Mouse (Mus musculus): ENCODE measurements around the gene Kdm4d. TPM values are rescaled to one million over a fixed set of nuclear protein-coding genes. Genes with fewer than 3 reads are reported as not detected.
A peak's percentile ranks its signal among the peaks of the same experiment; 100 is the strongest.

Kdm4d gene
- 0.02 and 0.04 TPM in 2 replicates for polyA plus RNA-seq (2012; rRNA removed)
- 0.05 TPM in 1 of 2 replicates, not detected in the other for polyA plus RNA-seq (2014; fragmentation: Nextera tagmentation; extraction: Ambion mirVana)

GRCm38 (mm10) chr9:14500023-14500915 is at the start of gene Kdm4d, which contains the start of gene Cwc15:
Gene Kdm4d (minus strand): TSS chr9:14500482.
Gene Cwc15 (plus strand): TSS chr9:14500617.
- Histone ChIP-seq H3K36me3 (replicated peaks; ENCODE audit: control insufficient read depth, insufficient read depth, low read depth) (peaks cover 23% of the 10 kb centered on the region), H3K27ac (no peak within 1 kb of the TSS), H3K9me3 (ENCODE audit: control insufficient read depth, low read length) (no peaks in the 10 kb centered on the region), H3K4me1 (replicated peaks; ENCODE audit: control insufficient read depth in 2 of 2, insufficient read depth in 2 of 2, low read length in 1 of 2) (peaks cover 2 to 12% of the 10 kb centered on the region in 2 experiments; a peak in 3 of 4 replicates), H3K27me3 (ENCODE audit: control insufficient read depth, insufficient read depth, low read length) (no peaks in the 10 kb centered on the region), H3K4me3 (ENCODE audit: insufficient read depth in 1 of 2, low read depth in 2 of 2, low read length in 2 of 2) (peak within 1 kb of the TSS; percentile 92 to 96), H3K4me2 (ENCODE audit: low read depth) (peak within 1 kb of the TSS; percentile 79), H3K9ac (replicated peaks) (peak within 1 kb of the TSS; percentile 86)
- no peak for TF ChIP-seq CTCF (IDR thresholded peaks at IDR 0.05; ENCODE audit: low read depth)
- no peak for TF ChIP-seq EP300 (IDR thresholded peaks at IDR 0.05; ENCODE audit: low read depth)
- 1% methylated on average over 59 of the region's 59 CpGs for WGBS (ENCODE audit: insufficient replicate concordance)
- ATAC-seq (ENCODE audit: insufficient read depth) (peak; percentile 97), DNase-seq (ENCODE audit: low read depth in 3 of 3, low spot score in 3 of 3) (peak; percentile 97 to 98 (median 98))

GRCm38 (mm10) chr9:14548366-14548761 is 48.1 kb upstream of the Kdm4d start:
- Histone ChIP-seq H3K9ac (replicated peaks) (no peak overlapping the region), H3K36me3 (replicated peaks; ENCODE audit: control insufficient read depth, insufficient read depth, low read depth) (no peaks in the 10 kb centered on the region), H3K4me2 (ENCODE audit: low read depth) (no peak overlapping the region), H3K27me3 (ENCODE audit: control insufficient read depth, insufficient read depth, low read length) (no peaks in the 10 kb centered on the region), H3K9me3 (ENCODE audit: control insufficient read depth, low read length) (no peaks in the 10 kb centered on the region), H3K4me3 (ENCODE audit: insufficient read depth in 1 of 2, low read depth in 2 of 2, low read length in 2 of 2) (no peak overlapping the region), H3K4me1 (replicated peaks; ENCODE audit: control insufficient read depth in 2 of 2, insufficient read depth in 2 of 2, low read length in 1 of 2) (no peaks in the 10 kb centered on the region), H3K27ac (no peak overlapping the region)
- 58% methylated on average over 11 of the region's 11 CpGs for WGBS (ENCODE audit: insufficient replicate concordance)
- no peak for DNase-seq (ENCODE audit: low read depth in 3 of 3, low spot score in 3 of 3)
- ATAC-seq (ENCODE audit: insufficient read depth): no peak
- no peak for TF ChIP-seq EP300 (IDR thresholded peaks at IDR 0.05; ENCODE audit: low read depth)
- no peak for TF ChIP-seq CTCF (IDR thresholded peaks at IDR 0.05; ENCODE audit: low read depth)

GRCm38 (mm10) chr9:14547584-14548365 is 47.5 kb upstream of the Kdm4d start:
- H3K27ac ChIP-seq: no peak overlapping the region
- H3K4me1 ChIP-seq (replicated peaks; ENCODE audit: control insufficient read depth in 2 of 2, insufficient read depth in 2 of 2, low read length in 1 of 2): no peaks in the 10 kb centered on the region
- H3K4me2 ChIP-seq (ENCODE audit: low read depth): no peak overlapping the region
- H3K27me3 ChIP-seq (ENCODE audit: control insufficient read depth, insufficient read depth, low read length): no peaks in the 10 kb centered on the region
- DNase-seq (ENCODE audit: low read depth in 3 of 3, low spot score in 3 of 3): no peak
- H3K9me3 ChIP-seq (ENCODE audit: control insufficient read depth, low read length): no peaks in the 10 kb centered on the region
- TF ChIP-seq EP300 (IDR thresholded peaks at IDR 0.05; ENCODE audit: low read depth) (no peak), CTCF (IDR thresholded peaks at IDR 0.05; ENCODE audit: low read depth) (no peak)
- H3K36me3 ChIP-seq (replicated peaks; ENCODE audit: control insufficient read depth, insufficient read depth, low read depth): no peaks in the 10 kb centered on the region
- no peak overlapping the region for H3K9ac ChIP-seq (replicated peaks)
- ATAC-seq (ENCODE audit: insufficient read depth): no peak
- no peak overlapping the region for H3K4me3 ChIP-seq (ENCODE audit: insufficient read depth in 1 of 2, low read depth in 2 of 2, low read length in 2 of 2)
- WGBS (ENCODE audit: insufficient replicate concordance): 52% methylated on average over 12 of the region's 12 CpGs

- no peaks in the 10 kb centered on the region for H3K36me3 ChIP-seq (replicated peaks; ENCODE audit: control insufficient read depth, insufficient read depth, low read depth)
- ATAC-seq (ENCODE audit: insufficient read depth) (no peak), DNase-seq (ENCODE audit: low read depth in 3 of 3, low spot score in 3 of 3) (no peak)
- H3K4me1 ChIP-seq (replicated peaks; ENCODE audit: control insufficient read depth in 2 of 2, insufficient read depth in 2 of 2, low read length in 1 of 2): no peaks in the 10 kb centered on the region
- H3K27ac ChIP-seq: no peak overlapping the region
- H3K4me3 ChIP-seq (ENCODE audit: insufficient read depth in 1 of 2, low read depth in 2 of 2, low read length in 2 of 2): no peak overlapping the region
- H3K4me2 ChIP-seq (ENCODE audit: low read depth): no peak overlapping the region
- 46% methylated on average over 9 of the region's 9 CpGs for WGBS (ENCODE audit: insufficient replicate concordance)
- H3K9ac ChIP-seq (replicated peaks): no peak overlapping the region
- TF ChIP-seq CTCF (IDR thresholded peaks at IDR 0.05; ENCODE audit: low read depth) (no peak), EP300 (IDR thresholded peaks at IDR 0.05; ENCODE audit: low read depth) (no peak)
- H3K27me3 ChIP-seq (ENCODE audit: control insufficient read depth, insufficient read depth, low read length): no peaks in the 10 kb centered on the region
- H3K9me3 ChIP-seq (ENCODE audit: control insufficient read depth, low read length): no peaks in the 10 kb centered on the region
Measured at GRCm38 (mm10) chr9:14544034-14544757, 43.9 kb upstream of the Kdm4d start.
